Mouse (Mus musculus) cerebellum, adult 8-10 months (tissue): Measurements from ENCODE around the gene Gm49342.

Source experiments
- DNase-seq: peaks from one replicate; pipeline ENCODE4 v3.0.0; 2022

Gene Gm49342

DNA sequence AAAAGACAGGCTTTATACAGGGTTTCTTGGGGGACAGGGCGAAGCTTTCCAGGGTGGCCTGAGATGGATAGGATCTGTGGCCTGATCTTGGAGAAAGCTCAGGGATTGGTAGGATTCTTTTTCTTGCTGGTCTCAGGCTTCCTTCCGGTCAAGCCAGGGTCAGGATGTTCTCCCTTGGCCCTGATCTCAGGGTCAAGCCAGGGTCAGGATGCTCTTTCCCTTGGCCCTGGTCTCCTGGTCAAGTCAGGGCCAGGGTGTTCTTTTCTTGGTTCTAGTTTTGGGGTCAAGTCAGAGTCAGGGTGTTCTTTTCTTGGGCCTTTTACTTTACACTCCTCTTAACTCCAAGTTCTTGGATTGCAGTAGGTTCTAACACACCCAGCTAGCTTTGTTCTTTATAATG is 43.4 kb downstream of the Gm49342 start:
- DNase-seq: no peak

DNA sequence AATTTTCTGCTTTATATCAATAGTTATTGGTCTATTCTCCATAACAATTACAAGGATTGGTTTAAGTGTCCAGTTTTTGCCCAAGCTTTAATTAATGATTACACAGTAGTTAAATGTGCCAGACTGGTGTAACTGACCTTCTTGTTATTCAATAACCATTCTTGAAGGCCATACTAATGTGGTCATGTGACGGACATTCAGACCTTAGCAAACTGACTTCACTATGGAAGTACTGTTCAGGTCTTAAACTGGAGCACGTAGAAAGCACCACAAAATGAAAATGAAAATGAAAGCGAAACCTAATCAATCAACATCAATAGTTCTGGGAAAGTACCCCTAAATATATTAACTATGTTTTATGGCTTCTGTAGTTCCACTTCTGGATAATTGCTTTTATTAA is 46.7 kb downstream of the Gm49342 start:
- DNase-seq: no peak

- no peak for DNase-seq
Measured at GRCm38 (mm10) chr14:50997088-50997487, 52.8 kb downstream of the Gm49342 start.

GRCm38 (mm10) chr14:50997999-50998666 is 53.8 kb downstream of the Gm49342 start:
- DNase-seq: no peak

GRCm38 (mm10) chr14:51007152-51007801 is 63.0 kb downstream of the Gm49342 start, which contains the start of gene Rnase10:
Gene Rnase10 (plus strand): TSS chr14:51007751.
- no peak for DNase-seq

DNA sequence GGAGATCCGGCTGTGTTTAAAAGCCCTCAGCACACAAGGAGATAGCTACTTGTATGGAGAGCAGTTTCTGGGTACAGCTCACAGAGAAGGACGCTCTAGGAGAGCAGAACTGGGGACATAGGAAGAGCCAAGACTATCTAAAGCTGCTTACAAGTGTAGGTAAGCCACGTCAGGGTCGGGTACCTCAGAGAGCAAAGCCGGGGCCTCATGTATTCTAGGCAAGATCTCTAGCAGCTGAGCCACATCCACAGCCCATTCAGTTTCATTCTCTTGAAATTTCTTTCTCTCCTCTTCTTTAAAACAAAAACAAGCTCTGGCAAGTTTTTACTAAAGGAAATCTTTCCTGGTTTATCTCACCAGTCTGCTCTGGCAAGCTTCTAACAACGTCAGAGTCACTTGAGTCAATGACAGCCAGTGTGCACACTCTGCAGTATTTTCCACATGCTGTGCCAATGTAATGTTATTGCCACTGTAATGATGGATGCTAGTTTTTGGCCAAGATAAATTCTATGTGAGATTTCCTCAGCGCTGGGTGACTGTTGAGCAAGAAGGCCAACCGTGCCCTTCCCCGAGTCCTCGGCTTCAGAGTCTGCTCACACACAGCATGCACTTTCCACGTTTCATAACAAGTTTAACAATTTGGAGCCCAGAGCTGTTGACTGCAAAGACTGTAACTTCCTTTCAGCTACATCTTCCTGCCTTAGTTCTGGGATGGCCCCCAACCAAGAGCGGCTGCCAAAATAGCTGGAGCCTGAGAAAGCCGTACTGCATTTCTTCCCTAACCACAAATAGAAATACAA is 63.8 kb downstream of the Gm49342 start:
- DNase-seq: no peak

GRCm38 (mm10) chr14:51008781-51009180 is 64.5 kb downstream of the Gm49342 start:
- DNase-seq: no peak

- no peak for DNase-seq
Measured at GRCm38 (mm10) chr14:51009572-51009971, 65.3 kb downstream of the Gm49342 start.
